Mouse (Mus musculus) MEL (cell line): ENCODE results near the gene 1700122O11Rik. TPM values are rescaled to one million over a fixed set of nuclear protein-coding genes. Genes with fewer than 3 reads are reported as not detected.

Experiments
- DNase-seq: peaks from one replicate; pipeline ENCODE4 v3.0.0; 2011; ENCODE audit warnings: low read depth, low spot score
- H3K27ac ChIP-seq: 2 replicates; pipeline ENCODE4 v1.5.1; 2012; ENCODE audit warnings: low read depth, mild to moderate bottlenecking, control low read depth, low read length, moderate library complexity; ENCODE audit not compliant: control insufficient read depth
- H3K27me3 ChIP-seq, 2 experiments: fragments of 150-350 bp in 1 of 2; sonication (generic) in 1 of 2; 2 replicates each; pipeline ENCODE4 v1.6.1; 2012; ENCODE audit warnings: low read length in 2 of 2, mild to moderate bottlenecking in 2 of 2, improper control_type of control experiment in 1 of 2, moderate library complexity in 1 of 2; ENCODE audit not compliant: insufficient read depth in 2 of 2, control insufficient read depth in 1 of 2
- H3K36me3 ChIP-seq, 2 experiments: 2 replicates each; pipeline ENCODE4 v1.6.1; 2012 to 2014; ENCODE audit warnings: low read length in 2 of 2, improper control_type of control experiment in 1 of 2, inconsistent platforms in 1 of 2, mild to moderate bottlenecking in 1 of 2; ENCODE audit not compliant: insufficient read depth in 2 of 2, control insufficient read depth in 1 of 2
- H3K4me1 ChIP-seq, 2 experiments: fragments of 150-350 bp in 1 of 2; sonication (generic) in 1 of 2; 2 replicates each; pipeline ENCODE4 v1.6.1; 2012; ENCODE audit warnings: low read length in 2 of 2, improper control_type of control experiment in 1 of 2, mild to moderate bottlenecking in 1 of 2; ENCODE audit not compliant: insufficient read depth in 2 of 2, control insufficient read depth in 1 of 2
- H3K4me3 ChIP-seq, 2 experiments: fragments of 150-350 bp in 1 of 2; sonication (generic) in 1 of 2; 2 replicates each; pipeline ENCODE4 v1.5.1; 2012; ENCODE audit warnings: low read depth in 2 of 2, low read length in 2 of 2, mild to moderate bottlenecking in 2 of 2, moderate library complexity in 2 of 2, control low read depth in 1 of 2, improper control_type of control experiment in 1 of 2; ENCODE audit not compliant: control insufficient read depth in 1 of 2, insufficient read depth in 1 of 2
- H3K79me2 ChIP-seq: 2 replicates; pipeline ENCODE4 v1.6.1; 2012; ENCODE audit warnings: mild to moderate bottlenecking, low read length, moderate library complexity; ENCODE audit not compliant: control insufficient read depth, poor library complexity, insufficient read depth
- H3K9ac ChIP-seq: 2 replicates; pipeline ENCODE4 v1.6.1; 2012; ENCODE audit warnings: low read depth, mild to moderate bottlenecking, control low read depth, low read length, moderate library complexity; ENCODE audit not compliant: control insufficient read depth, poor library complexity, severe bottlenecking
- H3K9me3 ChIP-seq: fragments of 150-350 bp; sonication (generic); replicated peaks from 2 replicates; pipeline ENCODE4 v1.6.1; 2012; ENCODE audit warnings: mild to moderate bottlenecking, low read length, improper control_type of control experiment, moderate library complexity; ENCODE audit not compliant: insufficient read depth
- CHD1 ChIP-seq: IDR thresholded peaks from 2 replicates; pipeline ENCODE4 v1.6.1; 2012; ENCODE audit warnings: low read depth, mild to moderate bottlenecking, inconsistent platforms, low read length, improper control_type of control experiment
- CTCF ChIP-seq, 3 experiments: IDR thresholded peaks in 2 of 3; conservative IDR thresholded peaks in 1 of 3; 2 replicates each; pipeline ENCODE4 v1.5.1; 2011 to 2012; ENCODE audit warnings: low read length in 3 of 3, low read depth in 2 of 3, mild to moderate bottlenecking in 2 of 3, improper control_type of control experiment in 1 of 3, inconsistent platforms in 1 of 3, mixed read lengths in 1 of 3, moderate library complexity in 1 of 3; ENCODE audit not compliant: control insufficient read depth in 1 of 3, insufficient read depth in 1 of 3, poor library complexity in 1 of 3, severe bottlenecking in 1 of 3
- EP300 ChIP-seq, 2 experiments: IDR thresholded peaks; 2 replicates each; pipeline ENCODE4 v1.6.1; 2011; ENCODE audit warnings: improper control_type of control experiment in 2 of 2, low read length in 2 of 2, low read depth in 1 of 2, mild to moderate bottlenecking in 1 of 2
- ETS1 ChIP-seq: IDR thresholded peaks from 2 replicates; pipeline ENCODE4 v1.6.1; 2012; ENCODE audit warnings: low read depth, mild to moderate bottlenecking, inconsistent platforms, low read length, improper control_type of control experiment, moderate library complexity
- GABPA ChIP-seq: IDR thresholded peaks from 2 replicates; pipeline ENCODE4 v1.6.1; 2012; ENCODE audit warnings: low read depth, mild to moderate bottlenecking, inconsistent platforms, low read length, improper control_type of control experiment, moderate library complexity
- HCFC1 ChIP-seq: IDR thresholded peaks from 2 replicates; pipeline ENCODE4 v1.6.1; 2012; ENCODE audit warnings: low read depth, mild to moderate bottlenecking, inconsistent platforms, low read length, improper control_type of control experiment, moderate library complexity
- KAT2A ChIP-seq: conservative IDR thresholded peaks from 2 replicates; pipeline ENCODE4 v1.6.1; 2012; ENCODE audit warnings: low read depth, low read length, improper control_type of control experiment, inconsistent platforms
- MAX ChIP-seq: IDR thresholded peaks from 2 replicates; pipeline ENCODE4 v1.6.1; 2011; ENCODE audit warnings: low read length, improper control_type of control experiment
- MXI1 ChIP-seq: IDR thresholded peaks from 2 replicates; pipeline ENCODE4 v1.6.1; 2011; ENCODE audit warnings: mild to moderate bottlenecking, low read depth, low read length, improper control_type of control experiment
- MYB ChIP-seq: IDR thresholded peaks from 2 replicates; pipeline ENCODE4 v1.6.1; 2011; ENCODE audit warnings: mild to moderate bottlenecking, low read depth, low read length, improper control_type of control experiment
- NRF1 ChIP-seq: IDR thresholded peaks from 2 replicates; pipeline ENCODE4 v1.6.1; 2014; ENCODE audit warnings: low read depth, mild to moderate bottlenecking, inconsistent platforms, low read length, improper control_type of control experiment, moderate library complexity; ENCODE audit not compliant: poor library complexity, insufficient read depth, severe bottlenecking
- POLR2AphosphoS2 ChIP-seq: IDR thresholded peaks from 2 replicates; pipeline ENCODE4 v1.6.1; 2011; ENCODE audit warnings: low read length, improper control_type of control experiment
- POLR2AphosphoS5 ChIP-seq: IDR thresholded peaks from 2 replicates; pipeline ENCODE4 v1.6.1; 2012; ENCODE audit warnings: low read depth, borderline replicate concordance, mild to moderate bottlenecking, inconsistent platforms, low read length, moderate library complexity, mixed read lengths
- RAD21 ChIP-seq: IDR thresholded peaks from 2 replicates; pipeline ENCODE4 v1.6.1; 2011; ENCODE audit warnings: mild to moderate bottlenecking, low read depth, low read length, improper control_type of control experiment
- TAL1 ChIP-seq: IDR thresholded peaks from 2 replicates; pipeline ENCODE4 v1.6.1; 2012; ENCODE audit warnings: mild to moderate bottlenecking, inconsistent platforms, low read length, moderate library complexity, mixed read lengths
- TBP ChIP-seq: IDR thresholded peaks from 2 replicates; pipeline ENCODE4 v1.8.0; 2011; ENCODE audit warnings: low read depth, low read length, improper control_type of control experiment
- TCF12 ChIP-seq: IDR thresholded peaks from 2 replicates; pipeline ENCODE4 v1.6.1; 2014; ENCODE audit warnings: low read depth, mild to moderate bottlenecking, inconsistent platforms, low read length, improper control_type of control experiment, moderate library complexity
- USF1 ChIP-seq: IDR thresholded peaks from 2 replicates; pipeline ENCODE4 v1.6.1; 2014; ENCODE audit warnings: low read depth, mild to moderate bottlenecking, inconsistent platforms, low read length, improper control_type of control experiment, moderate library complexity
- USF2 ChIP-seq, 2 experiments: IDR thresholded peaks; 2 replicates each; pipeline ENCODE4 v1.6.1; 2011 to 2012; ENCODE audit warnings: improper control_type of control experiment in 2 of 2, low read length in 2 of 2, borderline replicate concordance in 1 of 2, inconsistent platforms in 1 of 2, low read depth in 1 of 2, mild to moderate bottlenecking in 1 of 2; ENCODE audit not compliant: insufficient read depth in 1 of 2
- ZNF384 ChIP-seq: IDR thresholded peaks from 2 replicates; pipeline ENCODE4 v1.6.1; 2012; ENCODE audit warnings: low read depth, mild to moderate bottlenecking, inconsistent platforms, low read length, improper control_type of control experiment
- polyA plus RNA-seq, 2 experiments: library from polyadenylated mRNA; stranded (reverse) in 1 of 2; unstranded in 1 of 2; fragments of >175 nt in 1 of 2; fragments of >200 nt in 1 of 2; gene quantifications; 2 replicates each; pipeline versions ENCODE4 v1.2.1 to v1.2.4; 2012; ENCODE audit warnings: low replicate concordance in 2 of 2, low read depth in 1 of 2; ENCODE audit not compliant: insufficient read length in 2 of 2, insufficient read depth in 1 of 2, missing spikeins in 1 of 2
- total RNA-seq: library from RNA; depleted of rRNA; stranded (reverse); fragments of 300-350 nt; gene quantifications from 2 replicates; pipeline ENCODE4 v1.2.3, GENCODE M21; 2012

1700122O11Rik gene
- total and polyA plus RNA-seq, 3 experiments: not detected

GRCm38 (mm10) chr17:48004619-48005018 is 33.5 kb downstream of the 1700122O11Rik start:
- no peak overlapping the region for H3K9ac ChIP-seq
- no peaks in the 10 kb centered on the region for H3K79me2 ChIP-seq
- DNase-seq: no peak
- no peaks in the 10 kb centered on the region for H3K9me3 ChIP-seq
- peaks cover 2 to 19% of the 10 kb centered on the region in 2 experiments; a peak in 3 of 4 replicates for H3K4me1 ChIP-seq
- TF ChIP-seq USF2 (IDR thresholded peaks at IDR 0.05; ENCODE audit: borderline replicate concordance in 1 of 2, insufficient read depth in 1 of 2, low read depth in 1 of 2, low read length in 2 of 2): no peak
- no peak for TF ChIP-seq TBP
- no peak for TF ChIP-seq POLR2AphosphoS2
- no peak for TF ChIP-seq CTCF (IDR thresholded peaks at IDR 0.05 in 2 of 3, conservative IDR thresholded peaks at IDR 0.05 in 1 of 3; ENCODE audit: control insufficient read depth in 1 of 3, insufficient read depth in 1 of 3, low read depth in 2 of 3, low read length in 3 of 3, poor library complexity in 1 of 3, severe bottlenecking in 1 of 3)
- no peak for TF ChIP-seq KAT2A
- TF ChIP-seq ETS1: no peak
- TF ChIP-seq HCFC1: no peak
- TF ChIP-seq TAL1: no peak
- TF ChIP-seq ZNF384: no peak
- no peak for TF ChIP-seq MAX
- no peak for TF ChIP-seq RAD21
- TF ChIP-seq CHD1: no peak
- TF ChIP-seq NRF1: no peak
- no peak for TF ChIP-seq GABPA
- peaks cover 0 to 7% of the 10 kb centered on the region in 2 experiments; a peak in 1 of 4 replicates for H3K36me3 ChIP-seq
- H3K27ac ChIP-seq: no peak overlapping the region
- no peak overlapping the region for H3K4me3 ChIP-seq
- H3K27me3 ChIP-seq: no peaks in the 10 kb centered on the region; a peak in 1 of 4 replicates

- no peak for DNase-seq
- Histone ChIP-seq H3K27me3 (no peaks in the 10 kb centered on the region), H3K9me3 (no peaks in the 10 kb centered on the region), H3K9ac (no peak overlapping the region), H3K36me3 (peaks cover 0 to 7% of the 10 kb centered on the region in 2 experiments; a peak in 1 of 4 replicates), H3K27ac (no peak overlapping the region), H3K4me3 (no peak overlapping the region), H3K4me1 (peaks cover 2 to 19% of the 10 kb centered on the region in 2 experiments; a peak in 3 of 4 replicates), H3K79me2 (no peaks in the 10 kb centered on the region)
- no peak for TF ChIP-seq TCF12
- TF ChIP-seq TAL1: no peak
- TF ChIP-seq MYB: no peak
- no peak for TF ChIP-seq USF1
- no peak for TF ChIP-seq EP300 (IDR thresholded peaks at IDR 0.05; ENCODE audit: low read depth in 1 of 2, low read length in 2 of 2)
- no peak for TF ChIP-seq ETS1
- TF ChIP-seq RAD21: no peak
- TF ChIP-seq USF2 (IDR thresholded peaks at IDR 0.05; ENCODE audit: borderline replicate concordance in 1 of 2, insufficient read depth in 1 of 2, low read depth in 1 of 2, low read length in 2 of 2): no peak
- no peak for TF ChIP-seq TBP
- no peak for TF ChIP-seq POLR2AphosphoS5
- TF ChIP-seq MXI1: no peak
Observed at GRCm38 (mm10) chr17:48002486-48002885, 35.6 kb downstream of the 1700122O11Rik start.
